Mouse (Mus musculus): ENCODE data around the gene Tomm40l.

DNA sequence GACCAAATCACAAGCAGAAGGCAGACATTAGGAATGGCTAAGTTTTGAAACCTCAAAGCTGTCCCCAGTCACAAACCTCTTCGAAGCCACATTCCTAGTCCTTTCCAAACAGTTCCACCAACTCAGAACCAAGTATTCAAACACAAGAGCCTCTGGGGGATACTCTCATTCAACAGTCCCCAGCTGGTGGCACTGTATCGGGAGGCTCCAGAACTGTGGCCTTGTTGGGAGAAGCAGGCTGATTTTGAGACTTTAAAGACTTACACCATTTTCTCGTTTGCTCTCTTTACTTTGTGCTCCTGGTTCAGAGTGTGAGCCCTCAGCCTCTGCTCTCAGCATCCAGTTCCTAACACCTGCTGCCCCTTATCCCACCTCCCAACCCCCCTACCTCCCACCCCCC lies 39.3 kb downstream of the Tomm40l start:
- TF ChIP-seq CTCF (IDR thresholded peaks at IDR 0.05; ENCODE audit: low read depth, low read length), result no peak
- no peak for TF ChIP-seq TAL1 (conservative IDR thresholded peaks at IDR 0.05; ENCODE audit: low read depth, low read length)
